Mouse (Mus musculus) lung, adult 2 months (tissue): ENCODE measurements at regions not wholly inside any gene's neighbourhood (a gene's known extent, or its start where the extent isn't known, plus 50 kb on each side); places are given as distances from the start of the nearest gene placed in this dataset.

Experiments used
- CTCF ChIP-seq: fragments of 200-500 bp; IDR thresholded peaks from 2 replicates; pipeline ENCODE4 v1.5.1; 2011; ENCODE audit warnings: mild to moderate bottlenecking, low read length, control low read depth; ENCODE audit not compliant: insufficient read depth
- POLR2A ChIP-seq: fragments of 200-500 bp; IDR thresholded peaks from 2 replicates; pipeline ENCODE4 v1.6.1; 2011; ENCODE audit warnings: low read depth, mild to moderate bottlenecking, control low read depth, low read length, borderline replicate concordance; ENCODE audit errors: extremely low read depth

DNA sequence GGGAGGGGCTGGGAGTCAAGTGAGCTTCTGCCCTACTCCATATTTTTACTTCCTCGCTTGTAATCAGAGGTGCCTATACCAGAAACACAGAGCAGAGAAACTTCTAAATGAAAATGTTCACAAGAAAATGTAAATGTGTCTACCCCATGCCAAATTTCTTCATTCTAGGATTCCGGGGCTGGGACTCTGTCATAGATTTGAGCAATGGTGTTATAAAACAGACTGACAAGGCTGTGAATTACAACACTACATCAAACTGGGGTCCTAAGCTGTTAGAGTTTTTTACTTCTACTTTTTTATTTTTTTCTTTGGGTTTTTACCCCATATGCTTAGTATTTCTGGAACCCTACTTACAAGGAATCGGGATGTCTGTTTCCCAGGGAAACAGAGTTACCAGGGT, 623.8 kb upstream of the Tmpo start:
- no peak for TF ChIP-seq POLR2A
- TF ChIP-seq CTCF: no peak
